Mouse (Mus musculus): ENCODE results near the gene Foxj1. TPM values are rescaled to one million over a fixed set of nuclear protein-coding genes. Genes with fewer than 3 reads are reported as not detected.
"Not testable (repeated sequence)": the region's sequence is repeated elsewhere in the genome, so short reads cannot be mapped to it uniquely, and the experiment has no call there.

Gene Foxj1
- 1 to 10 TPM; 2.7 to 3.9 TPM for total RNA-seq (2021)

DNA sequence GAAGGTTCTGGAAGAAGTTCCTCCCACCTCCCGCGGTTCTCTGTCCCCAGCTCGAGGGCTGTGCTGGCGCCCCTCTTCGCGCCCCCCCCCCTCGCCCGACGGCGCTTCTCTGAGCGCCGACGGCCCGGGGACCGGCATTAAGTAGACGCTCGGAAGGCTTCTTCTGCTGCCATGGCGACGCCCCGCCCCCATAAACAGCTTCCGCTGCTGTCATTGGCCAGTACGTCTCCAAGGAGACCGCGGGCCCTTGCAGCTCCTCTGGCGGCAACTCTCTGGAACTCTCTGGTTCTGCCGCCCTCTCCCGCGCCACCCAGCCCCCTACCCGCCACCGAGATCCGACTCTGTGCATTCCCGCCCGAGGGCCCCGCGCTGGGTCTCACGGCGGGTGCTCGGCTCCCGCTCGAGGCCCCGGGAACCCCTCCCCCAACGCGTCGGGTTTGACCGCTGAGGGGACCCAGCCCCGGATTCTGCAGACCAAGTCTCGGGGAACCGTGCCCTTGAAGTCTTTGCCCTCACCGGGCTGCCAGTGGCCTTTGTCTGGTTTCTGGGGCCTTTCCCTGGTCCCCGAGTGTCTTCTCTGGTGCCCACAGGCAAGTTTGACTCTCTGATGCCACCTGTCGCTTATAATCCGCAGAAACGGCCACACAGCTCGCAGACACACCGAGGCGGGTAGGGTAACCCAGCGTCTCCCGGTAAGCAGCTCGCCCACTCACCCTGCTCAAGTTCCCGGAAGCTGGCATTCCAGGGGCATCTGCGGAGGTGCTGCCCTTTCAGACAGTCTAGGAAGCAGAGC lies at the start of gene Foxj1:
Gene Foxj1 (minus strand): TSS at position 156 of the 793 bp plus-strand sequence.
- DNase-seq (ENCODE audit: extremely low spot score in 1 of 2, low spot score in 2 of 2): peak; percentile 96 to 97
- intact Hi-C loops (cut with DNase I): no loop called here

DNA sequence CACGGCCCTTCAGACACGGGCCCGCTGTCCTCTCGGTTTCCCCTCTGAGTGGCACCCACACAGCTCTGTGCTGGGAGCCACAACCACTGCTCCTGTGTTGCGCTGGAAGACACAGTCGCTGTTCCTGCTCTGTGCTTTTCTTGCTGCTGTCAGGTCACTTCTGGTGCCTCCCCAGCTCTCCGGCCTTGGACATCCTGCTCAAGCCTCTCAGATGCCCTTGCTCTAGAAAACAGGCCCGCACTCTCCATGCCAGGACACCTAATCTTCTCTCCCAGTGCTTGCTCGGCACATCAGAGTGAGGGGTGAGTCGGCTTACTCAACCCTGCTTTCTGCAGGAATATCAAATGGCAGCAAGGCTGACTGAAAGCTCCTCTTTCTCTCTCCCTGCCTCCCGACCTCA lies 49.0 kb upstream of the Foxj1 start:
- DNase-seq (ENCODE audit: extremely low spot score in 1 of 2, low spot score in 2 of 2): no peak
- intact Hi-C loops (cut with DNase I): no loop called here

DNA sequence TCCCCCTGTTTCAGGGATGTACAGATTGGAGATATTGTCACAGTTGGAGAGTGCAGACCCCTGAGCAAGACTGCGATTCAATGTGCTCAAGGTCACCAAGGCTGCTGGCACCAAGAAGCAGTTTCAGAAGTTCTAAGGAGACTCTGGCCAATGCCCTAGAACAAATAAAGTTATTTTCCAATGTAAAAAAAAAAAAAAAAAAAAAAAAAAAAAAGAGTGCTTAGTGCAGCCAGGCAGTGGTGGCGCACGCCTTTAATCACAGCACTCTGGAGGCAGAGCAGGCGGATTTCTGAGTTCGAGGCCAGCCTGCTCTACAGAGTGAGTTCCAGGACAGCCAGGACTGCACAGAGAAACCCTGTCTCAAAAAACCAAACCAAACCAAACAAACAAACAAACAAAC lies 47.9 kb upstream of the Foxj1 start:
- intact Hi-C loops (cut with DNase I): not testable (repeated sequence)

DNA sequence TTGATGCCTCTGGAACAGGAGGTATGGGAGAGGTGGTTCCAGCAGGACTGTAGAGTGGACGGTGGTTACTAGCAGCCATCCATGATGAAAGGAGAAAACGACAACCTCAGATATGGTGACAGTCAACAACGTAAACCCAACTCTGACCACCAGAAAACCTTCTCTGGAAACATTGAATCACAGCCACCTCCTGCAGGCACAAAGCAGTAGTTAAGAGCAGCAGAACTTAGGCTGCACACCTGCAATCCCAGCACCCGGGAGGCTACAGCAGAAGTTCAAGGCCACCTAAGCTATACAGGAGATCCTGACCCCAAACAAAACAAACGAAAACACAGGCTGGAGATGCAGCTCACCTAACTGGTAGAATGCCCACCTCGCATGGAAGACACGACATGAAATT lies 45.6 kb upstream of the Foxj1 start:
- intact Hi-C loops (cut with DNase I): no loop called here
- DNase-seq (ENCODE audit: extremely low spot score in 1 of 2, low spot score in 2 of 2): no peak

More for the DNA sequence above, 47.9 kb upstream of the Foxj1 start:
- not testable (repeated sequence) for DNase-seq (ENCODE audit: extremely low spot score in 1 of 2, low spot score in 2 of 2)

DNA sequence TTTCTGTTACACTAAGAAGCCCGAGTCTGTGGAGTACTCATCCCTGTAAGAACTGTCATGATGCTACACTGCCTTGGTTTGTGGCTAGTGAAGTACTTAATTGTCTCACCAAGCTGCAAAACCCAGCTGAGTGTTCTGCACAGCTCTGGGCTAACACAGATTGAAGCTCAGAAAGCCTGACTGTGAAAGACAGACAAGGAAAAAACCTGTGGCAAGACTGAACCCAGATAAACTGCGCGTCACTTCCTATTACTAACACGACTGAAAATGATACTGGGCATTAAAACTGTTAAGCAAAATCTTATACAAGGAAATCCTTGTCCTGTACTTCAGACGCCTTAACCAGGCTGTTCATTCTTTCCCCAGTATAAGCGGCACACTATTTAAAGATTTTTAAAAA lies 44.3 kb upstream of the Foxj1 start:
- intact Hi-C loops (cut with DNase I): no loop called here
- no peak for DNase-seq (ENCODE audit: extremely low spot score in 1 of 2, low spot score in 2 of 2)

DNA sequence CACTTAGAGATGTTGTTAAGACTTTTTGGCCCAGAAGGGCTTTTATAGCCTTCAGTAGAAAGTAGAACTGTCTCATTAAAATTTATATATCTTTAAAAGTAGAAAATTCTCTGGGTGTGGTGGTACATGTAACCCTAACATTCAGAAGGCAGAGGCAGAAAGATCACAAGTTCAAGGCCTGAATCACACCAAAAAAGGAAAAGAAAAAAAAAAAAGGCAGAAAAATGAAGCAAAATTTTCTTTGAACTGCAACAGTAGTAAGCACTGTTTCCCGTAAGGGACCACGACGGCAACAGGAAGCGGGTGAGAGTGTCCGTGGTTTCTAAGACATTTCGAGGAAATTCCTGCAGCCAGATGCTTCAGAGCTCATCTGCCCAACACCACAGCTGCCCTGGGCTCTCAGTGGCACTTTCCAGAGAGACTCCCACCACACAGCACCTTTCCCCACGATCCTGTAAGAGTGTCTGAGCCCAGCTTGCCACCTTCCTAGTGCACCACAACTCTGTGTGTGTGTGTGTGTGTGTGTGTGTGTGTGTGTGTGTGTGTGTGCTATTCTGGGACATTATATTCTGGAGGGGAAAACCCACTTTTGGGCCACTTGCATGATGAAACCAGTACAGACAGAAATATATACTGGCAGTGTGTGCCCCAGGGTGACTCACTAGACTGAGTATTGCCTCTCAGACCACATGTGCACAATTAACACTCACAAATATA lies 41.9 kb upstream of the Foxj1 start:
- DNase-seq (ENCODE audit: extremely low spot score in 1 of 2, low spot score in 2 of 2): no peak
- intact Hi-C loops (cut with DNase I): no loop called here

DNA sequence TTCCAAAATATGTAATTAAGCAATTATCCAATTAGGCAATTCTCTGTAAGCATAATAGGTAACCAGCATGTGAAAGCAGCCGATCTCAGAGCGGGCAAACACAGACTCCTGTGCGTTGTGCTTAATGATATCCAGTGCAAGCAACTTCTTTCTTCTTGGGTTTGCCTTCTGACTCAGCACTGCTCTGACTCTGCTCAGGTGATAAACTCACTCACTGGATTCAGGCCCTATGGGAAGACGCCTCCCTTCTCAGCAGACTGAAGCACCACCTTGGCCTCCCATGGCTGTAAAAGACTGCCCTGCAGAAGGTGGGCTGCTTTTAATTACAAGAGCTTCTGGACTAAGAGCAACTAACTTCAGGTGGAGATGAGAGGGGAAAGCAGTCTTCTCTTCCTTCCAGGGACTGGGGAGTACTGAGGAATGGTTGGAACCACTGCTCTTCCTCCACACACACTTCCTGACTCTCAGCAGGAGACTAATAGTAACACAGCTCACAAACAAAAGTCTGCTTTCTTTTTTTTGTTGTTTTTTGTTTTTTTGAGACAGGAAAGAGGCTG lies 36.8 kb upstream of the Foxj1 start:
- intact Hi-C loops (cut with DNase I): no loop called here
- DNase-seq (ENCODE audit: extremely low spot score in 1 of 2, low spot score in 2 of 2): no peak

DNA sequence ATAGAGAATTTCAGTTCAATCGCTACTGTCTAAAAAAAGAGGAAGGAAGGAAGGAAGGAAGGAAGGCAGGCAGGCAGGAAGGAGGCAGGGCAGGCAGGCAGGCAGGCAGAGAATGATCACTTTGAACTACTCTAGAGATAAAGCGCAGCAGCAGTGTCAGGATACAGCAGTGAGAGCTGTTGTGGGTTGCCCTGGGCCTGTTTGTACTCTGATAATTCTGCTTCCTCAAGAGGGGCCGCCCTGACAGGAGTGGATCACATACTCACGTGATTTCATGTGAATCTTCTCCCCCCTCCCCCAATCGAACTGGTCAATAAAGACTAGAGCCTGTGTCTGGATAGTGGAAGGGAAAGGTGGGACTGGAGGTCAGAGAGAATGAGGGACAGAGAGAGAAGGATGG lies 34.4 kb upstream of the Foxj1 start:
- intact Hi-C loops (cut with DNase I): no loop called here
- no peak for DNase-seq (ENCODE audit: extremely low spot score in 1 of 2, low spot score in 2 of 2)

DNA sequence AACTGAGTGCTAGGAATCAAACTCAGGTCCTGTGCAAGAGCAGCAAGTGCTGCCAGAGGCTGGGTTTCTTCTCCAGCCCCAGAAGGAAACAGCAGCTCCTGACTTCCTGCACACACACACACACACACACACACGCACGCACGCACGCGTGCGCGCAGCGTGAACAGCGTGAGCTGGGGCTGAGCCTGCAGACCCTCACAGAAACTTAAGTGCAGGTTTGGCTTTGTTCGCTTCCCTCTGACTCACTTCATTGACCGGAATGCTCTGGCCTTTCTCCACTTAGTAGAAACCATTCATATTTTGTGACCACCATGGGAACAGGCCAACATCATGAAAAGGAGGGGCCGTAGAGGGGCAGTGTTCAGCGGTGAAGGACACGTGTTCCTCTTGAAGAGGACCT lies 33.9 kb upstream of the Foxj1 start:
- intact Hi-C loops (cut with DNase I): no loop called here
- no peak for DNase-seq (ENCODE audit: extremely low spot score in 1 of 2, low spot score in 2 of 2)

DNA sequence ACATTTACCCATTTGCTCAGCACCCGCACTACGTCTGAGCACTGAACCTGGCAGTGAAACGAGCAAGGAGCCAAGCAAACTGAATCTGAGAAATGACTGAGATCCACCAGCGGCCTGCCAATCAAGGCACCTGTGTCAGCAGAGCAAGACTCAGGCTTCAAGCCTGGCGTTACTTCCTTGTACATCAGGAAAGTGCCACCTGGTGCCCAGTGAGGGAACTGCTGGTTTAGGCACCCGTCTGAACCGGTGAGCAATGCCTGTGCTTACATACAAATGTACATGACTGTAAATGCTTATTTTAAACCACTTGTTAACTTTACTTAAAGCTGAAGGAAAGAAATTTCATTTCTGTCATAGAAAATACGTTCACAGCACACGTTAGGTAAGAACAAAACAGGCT lies 32.9 kb upstream of the Foxj1 start:
- peak; percentile 72 to 86 for DNase-seq (ENCODE audit: extremely low spot score in 1 of 2, low spot score in 2 of 2)
- intact Hi-C loops (cut with DNase I): no loop called here

DNA sequence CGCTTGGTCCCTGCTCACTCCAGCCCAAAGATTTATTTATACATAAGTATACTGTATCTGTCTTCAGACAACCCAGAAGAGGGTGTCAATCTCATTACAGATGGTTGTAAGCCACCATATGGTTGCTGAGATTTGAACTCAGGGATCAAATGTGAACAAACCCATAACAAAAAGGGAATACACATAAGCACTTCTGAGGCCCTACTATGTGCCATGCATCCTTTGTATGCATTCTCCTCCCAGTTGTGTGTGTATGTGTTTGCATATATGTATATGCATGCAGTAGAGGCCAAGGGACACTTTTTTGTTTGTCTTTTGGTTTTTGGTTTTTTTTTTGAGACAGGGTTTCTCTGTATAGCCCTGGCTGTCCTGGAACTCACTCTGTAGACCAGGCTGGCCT lies 31.4 kb upstream of the Foxj1 start:
- DNase-seq (ENCODE audit: extremely low spot score in 1 of 2, low spot score in 2 of 2): no peak
- intact Hi-C loops (cut with DNase I): no loop called here

DNA sequence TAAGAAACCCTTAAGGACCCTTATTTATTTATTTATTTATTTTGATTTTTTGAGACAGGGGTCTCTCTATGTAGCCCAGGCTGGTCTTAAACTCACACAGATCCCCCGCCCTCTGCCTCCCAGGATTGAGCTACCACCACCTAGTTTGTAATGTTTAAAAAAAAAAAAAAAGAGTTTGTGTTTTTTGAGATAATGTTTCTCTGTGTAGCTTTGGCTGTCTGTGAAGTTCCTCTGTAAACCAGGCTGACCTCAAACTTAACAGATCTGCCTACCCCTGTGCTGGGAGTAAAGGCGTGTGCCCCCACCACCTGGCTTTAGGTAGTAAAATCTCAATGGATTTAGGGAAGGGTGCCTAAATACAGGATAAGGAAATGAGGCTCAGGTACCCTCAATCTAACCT lies 30.9 kb upstream of the Foxj1 start:
- DNase-seq (ENCODE audit: extremely low spot score in 1 of 2, low spot score in 2 of 2): no peak
- intact Hi-C loops (cut with DNase I): no loop called here

DNA sequence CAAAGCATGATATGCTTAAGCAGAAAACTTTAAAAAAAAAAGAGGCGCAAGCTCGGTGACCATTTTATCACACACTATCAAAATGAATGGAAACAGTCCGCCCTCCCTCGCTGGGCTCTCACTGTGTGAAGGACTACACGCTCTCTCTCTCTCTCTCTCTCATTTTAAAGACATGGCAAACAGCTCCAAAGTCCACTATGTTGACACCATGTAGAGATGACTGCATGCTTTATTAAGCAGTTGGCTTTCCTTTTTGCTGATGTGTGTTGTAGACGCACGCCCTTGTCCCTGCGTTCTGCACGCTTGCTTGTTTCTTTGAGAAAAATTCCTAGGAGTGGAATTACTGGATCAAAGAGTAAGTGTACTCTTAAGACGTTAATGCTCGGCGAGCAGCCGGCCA lies 30.2 kb upstream of the Foxj1 start:
- intact Hi-C loops (cut with DNase I): no loop called here
- DNase-seq (ENCODE audit: extremely low spot score in 1 of 2, low spot score in 2 of 2): no peak

DNA sequence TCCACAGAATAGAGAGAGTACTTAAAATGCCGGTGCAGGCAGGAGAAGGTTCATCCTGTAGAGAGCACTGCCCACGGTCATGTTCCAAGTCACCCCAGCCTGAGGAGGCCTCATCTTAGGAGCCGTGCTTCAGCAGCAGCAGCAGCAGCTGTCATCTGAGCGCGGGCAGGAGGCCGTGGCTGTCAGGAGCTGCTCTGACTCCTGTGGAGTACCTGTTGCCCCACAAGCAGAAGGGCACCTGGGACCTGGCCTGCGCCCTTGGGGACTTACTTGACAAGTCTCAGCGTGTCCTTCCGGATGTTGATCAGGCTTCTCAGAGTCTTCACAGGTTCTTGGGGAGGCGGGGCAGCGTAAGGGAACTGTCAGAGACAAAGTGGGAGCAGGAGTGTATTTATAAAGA lies 26.8 kb upstream of the Foxj1 start:
- intact Hi-C loops (cut with DNase I): no loop called here
- no peak for DNase-seq (ENCODE audit: extremely low spot score in 1 of 2, low spot score in 2 of 2)

DNA sequence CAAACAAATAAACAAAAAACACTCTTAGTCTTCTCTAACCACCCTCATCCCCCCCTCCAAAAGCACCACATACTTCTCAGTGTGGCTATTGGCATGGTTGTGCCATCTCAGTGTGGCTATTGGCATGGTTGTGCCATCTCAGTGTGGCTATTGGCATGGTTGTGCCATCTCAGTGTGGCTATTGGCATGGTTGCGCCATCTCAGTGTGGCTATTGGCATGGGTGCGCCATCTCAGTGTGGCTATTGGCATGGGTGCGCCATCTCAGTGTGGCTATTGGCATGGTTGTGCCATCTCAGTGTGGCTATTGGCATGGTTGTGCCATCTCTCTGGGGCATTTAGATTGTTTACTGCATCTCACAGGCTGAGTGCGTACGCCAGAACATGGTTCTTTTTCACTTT lies 25.7 kb upstream of the Foxj1 start:
- DNase-seq (ENCODE audit: extremely low spot score in 1 of 2, low spot score in 2 of 2); intact Hi-C loops (cut with DNase I): not testable (repeated sequence)

DNA sequence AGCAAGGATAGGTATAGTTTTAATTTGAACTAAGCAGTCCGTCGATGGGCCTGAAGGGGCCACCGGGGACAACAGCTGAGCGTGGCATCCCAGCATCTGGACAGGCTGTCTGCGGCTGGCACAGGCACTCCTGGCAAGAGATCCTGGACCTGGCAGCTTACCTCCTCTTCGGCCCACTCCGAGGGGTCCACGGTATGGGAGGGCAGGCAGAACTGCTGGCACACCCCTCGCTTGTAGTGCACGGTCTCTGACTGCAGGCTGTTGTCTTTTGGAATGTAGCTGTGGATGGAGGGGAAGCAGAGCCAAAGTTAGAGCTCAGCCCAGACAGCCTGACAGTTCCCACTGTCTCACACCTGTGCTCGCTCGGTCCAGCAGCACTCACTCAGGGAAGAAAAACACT lies 24.5 kb upstream of the Foxj1 start:
- DNase-seq (ENCODE audit: extremely low spot score in 1 of 2, low spot score in 2 of 2): no peak
- intact Hi-C loops (cut with DNase I): no loop called here

DNA sequence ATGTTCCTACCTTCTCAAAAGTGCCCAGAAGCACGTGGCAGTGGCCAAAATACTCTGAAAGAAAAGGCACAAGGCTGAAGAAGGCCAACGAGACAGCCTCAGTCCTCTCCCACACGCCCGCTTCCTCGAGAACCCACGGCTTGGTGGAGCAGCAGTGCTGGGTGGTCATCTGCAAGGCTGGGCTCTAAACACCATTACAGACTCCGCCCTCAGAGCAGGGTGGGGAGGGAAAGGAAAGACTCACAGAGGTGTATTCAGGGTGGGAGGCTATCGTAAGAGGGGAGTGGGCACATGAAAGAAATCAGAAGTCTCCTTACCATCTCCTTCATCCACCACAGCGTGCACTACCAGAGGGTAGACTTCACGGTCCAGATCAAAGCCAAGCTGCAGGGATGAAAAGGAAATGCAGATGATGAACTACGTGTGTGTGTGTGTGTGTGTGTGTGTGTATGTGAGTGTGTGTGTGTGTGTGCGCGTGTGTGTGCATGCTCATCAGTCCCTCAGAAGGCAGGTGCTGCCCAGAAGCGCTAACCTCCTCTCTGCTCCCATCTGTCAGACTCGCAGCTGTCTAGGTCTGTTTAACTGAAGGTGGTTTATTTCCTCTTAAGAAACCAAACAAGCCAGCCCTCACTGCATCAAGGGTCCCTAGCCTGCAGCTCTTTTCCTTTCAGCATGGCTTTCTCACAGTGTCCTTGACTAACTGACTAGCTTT lies 23.9 kb upstream of the Foxj1 start:
- no peak for DNase-seq (ENCODE audit: extremely low spot score in 1 of 2, low spot score in 2 of 2)
- intact Hi-C loops (cut with DNase I): no loop called here

DNA sequence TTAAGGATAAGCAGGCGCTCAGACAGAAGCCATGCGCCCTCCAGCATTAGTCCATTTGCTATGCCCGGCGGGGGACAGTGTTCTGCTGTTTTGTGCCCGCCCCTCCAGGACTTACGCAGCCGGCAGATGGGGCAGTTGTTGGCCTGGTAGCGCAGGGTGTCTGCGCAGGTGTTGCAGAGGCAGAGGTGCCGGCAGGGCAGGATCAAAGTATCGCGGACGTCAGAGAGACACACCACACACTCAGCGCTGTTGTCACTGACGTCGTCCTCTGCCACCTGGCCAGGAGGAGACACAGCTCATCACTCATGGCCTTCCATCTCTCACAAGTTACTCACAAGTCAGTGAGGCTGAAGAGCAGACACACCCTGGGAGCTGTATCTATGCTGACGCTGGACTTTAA lies 19.3 kb upstream of the Foxj1 start:
- intact Hi-C loops (cut with DNase I): no loop called here
- no peak for DNase-seq (ENCODE audit: extremely low spot score in 1 of 2, low spot score in 2 of 2)

DNA sequence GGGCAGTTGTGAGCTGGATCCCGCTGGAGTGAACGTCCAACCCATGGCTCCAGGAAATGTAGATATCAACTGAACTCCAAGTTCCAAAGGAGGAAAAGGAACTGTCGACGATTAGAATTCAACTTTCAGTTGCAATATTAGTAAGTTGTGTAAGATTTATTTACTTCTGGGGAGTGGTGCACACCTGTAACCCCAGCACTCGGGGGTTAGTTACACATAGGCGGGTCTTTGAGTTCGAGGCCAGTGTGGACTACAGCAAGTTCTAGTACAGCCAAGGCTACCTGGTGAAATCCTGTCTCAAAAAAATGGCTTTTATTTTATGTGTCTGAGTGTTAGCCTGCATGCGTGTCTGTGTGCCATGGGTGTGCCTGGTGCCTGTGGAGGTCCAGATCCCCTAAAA lies 18.3 kb upstream of the Foxj1 start:
- intact Hi-C loops (cut with DNase I): no loop called here
- no peak for DNase-seq (ENCODE audit: extremely low spot score in 1 of 2, low spot score in 2 of 2)

DNA sequence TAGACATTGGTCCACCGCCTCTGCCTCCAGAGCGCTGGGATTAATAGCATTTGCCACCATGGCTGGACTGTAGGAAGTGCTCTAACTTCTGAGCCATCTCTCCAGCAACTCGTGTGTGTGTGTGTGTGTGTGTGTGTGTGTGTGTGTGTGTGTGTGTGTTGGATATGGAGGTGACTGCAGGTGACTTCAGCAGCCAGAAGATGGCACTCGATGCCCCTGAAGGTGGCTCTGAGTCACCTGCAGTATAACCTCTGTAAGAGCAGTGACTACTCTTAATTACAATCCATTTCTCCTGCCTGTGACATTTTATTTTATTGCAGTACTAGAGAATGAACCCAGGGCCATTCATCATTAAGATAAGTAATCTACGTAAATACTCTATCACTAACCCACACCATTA lies 16.1 kb upstream of the Foxj1 start:
- no peak for DNase-seq (ENCODE audit: extremely low spot score in 1 of 2, low spot score in 2 of 2)
- intact Hi-C loops (cut with DNase I): no loop called here

Measured in left cerebral cortex, postnatal 10 days (tissue).